Mouse (Mus musculus) common myeloid progenitor, adult 5-6 weeks (primary cell): ENCODE results near the gene Olfr199. TPM values are rescaled to one million over a fixed set of nuclear protein-coding genes. Genes with fewer than 3 reads are reported as not detected.
"Not testable (repeated sequence)": the region's sequence is repeated elsewhere in the genome, so short reads cannot be mapped to it uniquely, and the experiment has no call there.

ENCODE experiments used
- ATAC-seq: replicated peaks from 2 replicates; pipeline ENCODE4 v1.8.0; 2016; ENCODE audit warnings: low read depth, mild to moderate bottlenecking, moderate TSS enrichment, inconsistent platforms; ENCODE audit not compliant: poor library complexity, severe bottlenecking
- total RNA-seq: library from RNA; stranded (forward); fragments of 200-1000, 187-1606 nt; gene quantifications from 2 replicates; pipeline ENCODE4 v1.2.3, GENCODE M21; 2017

Gene Olfr199
- not detected in 2 replicates for total RNA-seq

GRCm38 (mm10) chr16:59219667-59220066 lies at the start of gene Olfr199:
TSS of gene Olfr199 (minus strand) at chr16:59219767.
- ATAC-seq, result not testable (repeated sequence)

GRCm38 (mm10) chr16:59269097-59269496 lies 49.5 kb upstream of the Olfr199 start:
- ATAC-seq, result not testable (repeated sequence)

- no peak for ATAC-seq
Observed at GRCm38 (mm10) chr16:59249684-59250083, 30.1 kb upstream of the Olfr199 start.

- not testable (repeated sequence) for ATAC-seq
Observed at GRCm38 (mm10) chr16:59217861-59218260, 1.7 kb downstream of the Olfr199 start.

- not testable (repeated sequence) for ATAC-seq
Observed at GRCm38 (mm10) chr16:59203433-59203832, 16.1 kb downstream of the Olfr199 start, which contains the start of gene Olfr198. TSS of gene Olfr198 (minus strand) at chr16:59203533.

GRCm38 (mm10) chr16:59170354-59170753 lies 49.2 kb downstream of the Olfr199 start, which contains the start of gene Olfr196:
TSS of gene Olfr196 (minus strand) at chr16:59170454.
- no peak for ATAC-seq

Other genes starting within 250 kb of the Olfr199 start
- gene Olfr183, start 224.4 kb downstream of the Olfr199 start, total RNA-seq, result not detected in 2 replicates
- not detected in 2 replicates for gene Olfr186, start 189.5 kb downstream of the Olfr199 start, total RNA-seq
- not detected in 2 replicates for gene Olfr187, start 180.0 kb downstream of the Olfr199 start, total RNA-seq
- gene Olfr190, start 141.8 kb downstream of the Olfr199 start, total RNA-seq, result not detected in 2 replicates
- not detected in 2 replicates for gene Olfr191, start 129.9 kb downstream of the Olfr199 start, total RNA-seq
- gene Olfr193, start 107.9 kb downstream of the Olfr199 start, total RNA-seq, result not detected in 2 replicates
- gene Olfr194, start 98.7 kb downstream of the Olfr199 start, total RNA-seq, result not detected in 2 replicates
- gene Olfr195, start 72.7 kb downstream of the Olfr199 start, total RNA-seq, result not detected in 2 replicates
- not detected in 2 replicates for gene Olfr196, start 49.3 kb downstream of the Olfr199 start, total RNA-seq
- gene Olfr198, start 16.2 kb downstream of the Olfr199 start, total RNA-seq, result not detected in 2 replicates
- gene Olfr201, start 52.9 kb upstream of the Olfr199 start, total RNA-seq, result not detected in 2 replicates
- not detected in 2 replicates for gene Olfr202, start 67.0 kb upstream of the Olfr199 start, total RNA-seq
- not detected in 2 replicates for gene Olfr203, start 79.1 kb upstream of the Olfr199 start, total RNA-seq
- not detected in 2 replicates for gene Olfr204, start 98.5 kb upstream of the Olfr199 start, total RNA-seq
- gene Olfr205, start 111.4 kb upstream of the Olfr199 start, total RNA-seq, result not detected in 2 replicates
- gene Olfr206, start 129.5 kb upstream of the Olfr199 start, total RNA-seq, result not detected in 2 replicates
- not detected in 2 replicates for gene Olfr209, start 144.2 kb upstream of the Olfr199 start, total RNA-seq
- not detected in 2 replicates for gene Gabrr3, start 187.6 kb upstream of the Olfr199 start, total RNA-seq